Mouse (Mus musculus): ENCODE measurements around the gene Serpina1a. TPM values are rescaled to one million over a fixed set of nuclear protein-coding genes. Genes with fewer than 3 reads are reported as not detected.
"Not testable (repeated sequence)": the region's sequence is repeated elsewhere in the genome, so short reads cannot be mapped to it uniquely, and the experiment has no call there.

The Serpina1a gene
- total and polyA plus RNA-seq, 3 experiments, result not detected

DNA sequence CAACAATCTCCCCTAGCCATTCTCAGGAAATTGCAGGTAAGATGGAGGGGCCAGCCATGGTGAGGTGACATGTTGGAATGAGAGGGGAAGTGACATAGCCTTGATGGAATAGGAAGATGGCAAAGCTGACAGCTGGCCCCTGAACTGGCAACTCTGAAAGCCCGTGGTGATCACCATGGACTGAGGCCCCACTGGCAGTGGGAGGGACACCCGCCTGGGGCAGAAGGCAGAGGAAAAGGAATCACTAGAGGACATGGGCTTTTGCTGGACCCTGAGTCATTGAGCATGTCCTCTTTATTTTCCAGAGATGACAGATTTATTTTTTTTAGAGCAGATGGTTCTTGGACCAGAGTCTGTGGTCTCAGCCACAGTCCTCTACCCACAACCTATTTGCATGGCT is 10.3 kb downstream of the Serpina1a start:
- H3K79me2 ChIP-seq (replicated peaks; ENCODE audit: control insufficient read depth, insufficient read depth, low read length); H3K9ac ChIP-seq (ENCODE audit: low read depth, low read length); H3K36me3 ChIP-seq (ENCODE audit: control insufficient read depth, insufficient read depth, low read length); DNase-seq; intact Hi-C loops (cut with DNase I); H3K4me1 ChIP-seq (ENCODE audit: control insufficient read depth, insufficient read depth, low read length); H3K27me3 ChIP-seq (ENCODE audit: control insufficient read depth, insufficient read depth, low read length); H3K4me3 ChIP-seq; H3K27ac ChIP-seq: not testable (repeated sequence)
- 63% methylated on average over 2 of the region's 2 CpGs for WGBS

DNA sequence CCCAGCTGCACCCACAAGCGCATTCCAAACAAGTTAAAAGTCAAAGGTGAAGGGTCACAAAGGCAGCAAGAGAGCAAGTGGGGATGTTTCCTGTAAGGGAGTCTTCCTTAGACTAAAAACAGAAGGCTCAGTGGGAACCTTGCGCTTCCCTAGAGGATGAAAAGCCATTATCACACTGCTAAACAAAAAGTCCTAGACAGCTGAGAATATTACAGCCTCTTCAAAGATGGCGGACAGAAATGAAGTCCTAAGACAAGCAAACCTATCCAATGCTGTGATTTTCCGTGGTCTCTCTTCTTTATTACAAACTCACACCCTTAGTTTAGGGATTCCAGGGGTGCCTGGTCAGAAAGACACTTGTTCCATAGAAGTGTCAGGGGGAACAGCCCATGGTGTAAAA is 33.1 kb downstream of the Serpina1a start, which contains the start of gene Serpina1b:
Gene Serpina1b (minus strand): TSS at position 101 of the 400 bp plus-strand sequence.
- intact Hi-C loops (cut with DNase I); H3K36me3 ChIP-seq (ENCODE audit: control insufficient read depth, insufficient read depth, low read length); H3K9ac ChIP-seq (ENCODE audit: low read depth, low read length); H3K27ac ChIP-seq; H3K4me3 ChIP-seq; H3K79me2 ChIP-seq (replicated peaks; ENCODE audit: control insufficient read depth, insufficient read depth, low read length); H3K27me3 ChIP-seq (ENCODE audit: control insufficient read depth, insufficient read depth, low read length); H3K4me1 ChIP-seq (ENCODE audit: control insufficient read depth, insufficient read depth, low read length); DNase-seq: not testable (repeated sequence)
- 70% methylated on average over 4 of the region's 4 CpGs for WGBS

- H3K79me2 ChIP-seq (replicated peaks; ENCODE audit: control insufficient read depth, insufficient read depth, low read length); DNase-seq; H3K4me1 ChIP-seq (ENCODE audit: control insufficient read depth, insufficient read depth, low read length); H3K27ac ChIP-seq; H3K36me3 ChIP-seq (ENCODE audit: control insufficient read depth, insufficient read depth, low read length); H3K4me3 ChIP-seq; H3K27me3 ChIP-seq (ENCODE audit: control insufficient read depth, insufficient read depth, low read length); H3K9ac ChIP-seq (ENCODE audit: low read depth, low read length); intact Hi-C loops (cut with DNase I): not testable (repeated sequence)
- WGBS, result 73% methylated on average over 6 of the region's 6 CpGs
Observed at GRCm38 (mm10) chr12:103827661-103828372, 35.5 kb downstream of the Serpina1a start.

GRCm38 (mm10) chr12:103823826-103824225 is 39.5 kb downstream of the Serpina1a start:
- H3K4me3 ChIP-seq; H3K9ac ChIP-seq (ENCODE audit: low read depth, low read length); H3K4me1 ChIP-seq (ENCODE audit: control insufficient read depth, insufficient read depth, low read length); H3K79me2 ChIP-seq (replicated peaks; ENCODE audit: control insufficient read depth, insufficient read depth, low read length); intact Hi-C loops (cut with DNase I); H3K27ac ChIP-seq; H3K36me3 ChIP-seq (ENCODE audit: control insufficient read depth, insufficient read depth, low read length); H3K27me3 ChIP-seq (ENCODE audit: control insufficient read depth, insufficient read depth, low read length): not testable (repeated sequence)
- DNase-seq, result peak in 1 of 2 experiments; percentile 19
- WGBS, result 64% methylated on average over 5 of the region's 5 CpGs

Other genes with a start within 250 kb of the Serpina1a start
- not detected for gene Serpina10, start 232.1 kb downstream of the Serpina1a start, total RNA-seq (2021)
- gene Serpina10, start 232.1 kb downstream of the Serpina1a start, polyA plus RNA-seq (2012; rRNA removed), result not detected in 2 replicates
- not detected for gene Serpina6, start 206.3 kb downstream of the Serpina1a start, total RNA-seq (2021)
- 0.12 TPM in 1 of 2 replicates, not detected in the other for gene Serpina6, start 206.3 kb downstream of the Serpina1a start, polyA plus RNA-seq (2012; rRNA removed)
- gene Serpina16, start 187.4 kb downstream of the Serpina1a start, total RNA-seq (2021), result not detected
- not detected in 2 replicates for gene Serpina16, start 187.4 kb downstream of the Serpina1a start, polyA plus RNA-seq (2012; rRNA removed)
- not detected for gene Serpina1f, start 168.0 kb downstream of the Serpina1a start, total RNA-seq (2021)
- not detected in 2 replicates for gene Serpina1f, start 168.0 kb downstream of the Serpina1a start, polyA plus RNA-seq (2012; rRNA removed)
- gene Serpina1d, start 90.0 kb downstream of the Serpina1a start, total RNA-seq (2021), result under 1 TPM; 0.18 to 0.20 TPM
- gene Serpina1d, start 90.0 kb downstream of the Serpina1a start, polyA plus RNA-seq (2012; rRNA removed), result 0.35 and 3.5 TPM in 2 replicates
- under 1 TPM; 0.18 to 0.27 TPM for gene Serpina1b, start 33.2 kb downstream of the Serpina1a start, total RNA-seq (2021)
- gene Serpina1b, start 33.2 kb downstream of the Serpina1a start, polyA plus RNA-seq (2012; rRNA removed), result 0.23 and 4.2 TPM in 2 replicates
- gene Serpina1c, start 41.3 kb upstream of the Serpina1a start, total RNA-seq (2021), result not detected
- 0.14 and 4.2 TPM in 2 replicates for gene Serpina1c, start 41.3 kb upstream of the Serpina1a start, polyA plus RNA-seq (2012; rRNA removed)
- gene Serpina1e, start 95.4 kb upstream of the Serpina1a start, total RNA-seq (2021), result under 1 TPM in 1 of 2 experiments, not detected in 1; 0.27 TPM
- gene Serpina1e, start 95.4 kb upstream of the Serpina1a start, polyA plus RNA-seq (2012; rRNA removed), result 0.23 and 0.35 TPM in 2 replicates
- gene Serpina11, start 126.4 kb upstream of the Serpina1a start, total RNA-seq (2021), result not detected
- gene Serpina11, start 126.4 kb upstream of the Serpina1a start, polyA plus RNA-seq (2012; rRNA removed), result not detected in 2 replicates
- gene Serpina9, start 150.2 kb upstream of the Serpina1a start, total RNA-seq (2021), result not detected
- gene Serpina9, start 150.2 kb upstream of the Serpina1a start, polyA plus RNA-seq (2012; rRNA removed), result 0.62 TPM in 1 of 2 replicates, not detected in the other
- gene Serpina12, start 180.9 kb upstream of the Serpina1a start, total RNA-seq (2021), result not detected
- not detected in 2 replicates for gene Serpina12, start 180.9 kb upstream of the Serpina1a start, polyA plus RNA-seq (2012; rRNA removed)
- gene Serpina5, start 237.6 kb upstream of the Serpina1a start, total RNA-seq (2021), result not detected
- gene Serpina5, start 237.6 kb upstream of the Serpina1a start, polyA plus RNA-seq (2012; rRNA removed), result not detected in 2 replicates
- gene Serpina3a, start 249.2 kb upstream of the Serpina1a start, total RNA-seq (2021), result not detected
- gene Serpina3a, start 249.2 kb upstream of the Serpina1a start, polyA plus RNA-seq (2012; rRNA removed), result not detected in 2 replicates